Comparison of ENCODE assay signal across 8 mouse cellular contexts in the genomic region with DNA sequence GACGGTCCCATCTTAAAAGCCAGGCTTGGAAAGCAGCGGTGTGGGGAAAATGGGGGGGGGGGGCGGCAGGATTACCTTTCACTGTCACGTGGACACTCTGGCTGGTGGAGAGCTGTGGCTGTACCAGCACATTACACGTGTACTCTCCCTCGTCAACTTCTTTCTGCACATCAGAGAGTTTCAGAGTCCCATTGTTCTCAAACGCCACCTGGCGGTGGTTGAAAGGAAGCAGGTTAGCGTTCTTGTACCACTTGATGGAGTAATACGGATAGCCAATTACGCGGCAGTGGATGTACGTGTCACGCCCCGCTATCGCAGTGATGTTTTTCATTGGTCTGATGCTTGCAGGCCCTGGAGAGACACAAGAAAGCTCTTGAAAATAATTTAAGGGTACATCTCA.
DNase-seq lines count a peak whose midpoint lies in the region; ATAC-seq and TF ChIP-seq lines count a peak whose summit lies in the region.

No protein-coding gene starts in this region.

- 26% methylated on average over 16 of the region's 16 CpGs for WGBS in embryonic facial prominence, embryonic 15.5 days
- WGBS in hindbrain, embryonic 13.5 days = 30% methylated on average over 16 of the region's 16 CpGs

- no peaks in the 10 kb centered on the region for H3K4me1 ChIP-seq in E14TG2a.4 (replicated peaks; ENCODE audit: low read depth, low read length)
- no peaks in the 10 kb centered on the region for H3K4me1 ChIP-seq in bone marrow macrophage, adult 2 months (ENCODE audit: control insufficient read depth, insufficient read depth, low read length)
- no peaks in the 10 kb centered on the region for H3K4me1 ChIP-seq in embryonic facial prominence, embryonic 15.5 days
- no peaks in the 10 kb centered on the region for H3K4me1 ChIP-seq in hindbrain, embryonic 13.5 days (replicated peaks)

- ATAC-seq in embryonic facial prominence, embryonic 15.5 days (ENCODE audit: insufficient number of reproducible peaks, low FRiP score, low TSS enrichment, low read depth) = peak; percentile 29; the same call in 1 of the 2 replicates
- ATAC-seq in hindbrain, embryonic 13.5 days (ENCODE audit: low FRiP score) = 0 out of 2 replicates have a peak, but pooled peaks have one; percentile 57

- H3K4me2 ChIP-seq in embryonic facial prominence, embryonic 15.5 days (replicated peaks) = no peak overlapping the region
- H3K4me2 ChIP-seq in hindbrain, embryonic 13.5 days = no peak overlapping the region

- no peaks in the 10 kb centered on the region for H3K9me3 ChIP-seq in E14TG2a.4 (ENCODE audit: low read length)
- no peaks in the 10 kb centered on the region for H3K9me3 ChIP-seq in embryonic facial prominence, embryonic 15.5 days (replicated peaks)
- no peaks in the 10 kb centered on the region for H3K9me3 ChIP-seq in hindbrain, embryonic 13.5 days

- TF ChIP-seq CTCF in E14TG2a.4 (conservative IDR thresholded peaks at IDR 0.05; ENCODE audit: low read length) = peak; percentile 63
- TF ChIP-seq CTCF in bone marrow macrophage, adult 2 months (IDR thresholded peaks at IDR 0.05; ENCODE audit: low read depth, low read length) = peak; percentile 57

- H3K4me3 ChIP-seq in E14TG2a.4 (replicated peaks; ENCODE audit: low read length) = no peak overlapping the region
- no peak overlapping the region for H3K4me3 ChIP-seq in bone marrow macrophage, adult 2 months (ENCODE audit: insufficient read depth, low read length)
- H3K4me3 ChIP-seq in embryonic facial prominence, embryonic 15.5 days (replicated peaks) = no peak overlapping the region
- H3K4me3 ChIP-seq in hindbrain, embryonic 13.5 days = no peak overlapping the region

- DNase-seq in layer of hippocampus, postnatal 14 days (ENCODE audit: low spot score in 2 of 2) = peak; percentile 67 to 69
- DNase-seq in lung, postnatal 25 days (ENCODE audit: low spot score) = peak; percentile 33
- peak; percentile 84 for DNase-seq in retina, embryonic 14.5 days (ENCODE audit: low spot score)
- peak; percentile 46 to 58 for DNase-seq in thymus, postnatal 36 days

- no peak overlapping the region for H3K9ac ChIP-seq in embryonic facial prominence, embryonic 15.5 days
- no peak overlapping the region for H3K9ac ChIP-seq in hindbrain, embryonic 13.5 days

- TF ChIP-seq POLR2A in bone marrow macrophage, adult 2 months (IDR thresholded peaks at IDR 0.05; ENCODE audit: borderline replicate concordance, low read depth, low read length) = no peak

- H3K36me3 ChIP-seq in E14TG2a.4 (ENCODE audit: insufficient read depth, low read length) = no peaks in the 10 kb centered on the region
- H3K36me3 ChIP-seq in embryonic facial prominence, embryonic 15.5 days = no peaks in the 10 kb centered on the region
- peaks cover 12% of the 10 kb centered on the region; the same call in 1 of the 2 replicates for H3K36me3 ChIP-seq in hindbrain, embryonic 13.5 days

- no peak overlapping the region for H3K27ac ChIP-seq in bone marrow macrophage, adult 2 months (ENCODE audit: insufficient read depth, low read depth, low read length)
- H3K27ac ChIP-seq in embryonic facial prominence, embryonic 15.5 days (replicated peaks) = no peak overlapping the region
- no peak overlapping the region for H3K27ac ChIP-seq in hindbrain, embryonic 13.5 days

- H3K27me3 ChIP-seq in E14TG2a.4 (ENCODE audit: insufficient read depth, low read length) = peaks cover 3% of the 10 kb centered on the region; the same call in 1 of the 2 replicates
- H3K27me3 ChIP-seq in embryonic facial prominence, embryonic 15.5 days = no peaks in the 10 kb centered on the region
- H3K27me3 ChIP-seq in hindbrain, embryonic 13.5 days = no peaks in the 10 kb centered on the region

Comparison
In these comparisons a context has a peak if more than half of its experiments do, and no peak if none do; other contexts are left out.
1. DNase-seq: peak in every context shown above with its lines; median percentile 84 in retina, embryonic 14.5 days; 68 in layer of hippocampus, postnatal 14 days; 52 in thymus, postnatal 36 days; 33 in lung, postnatal 25 days.